Mouse (Mus musculus) cerebellum, adult 2 months (tissue): ENCODE measurements around the gene Nlrp9a. TPM values are rescaled to one million over a fixed set of nuclear protein-coding genes. Genes with fewer than 3 reads are reported as not detected.
"Not testable (repeated sequence)": the region's sequence is repeated elsewhere in the genome, so short reads cannot be mapped to it uniquely, and the experiment has no call there.

Experiments
- DNase-seq, 2 experiments: peaks; one replicate each; pipeline ENCODE4 v3.0.0; 2021
- H3K27ac ChIP-seq: fragments of 200-500 bp; 2 replicates; pipeline ENCODE4 v1.5.1; 2012; ENCODE audit warnings: low read length, control low read depth, inconsistent platforms; ENCODE audit not compliant: insufficient read depth
- H3K27me3 ChIP-seq: fragments of 200-500 bp; 2 replicates; pipeline ENCODE4 v1.6.1; 2012; ENCODE audit warnings: inconsistent platforms, mild to moderate bottlenecking, low read length, moderate library complexity; ENCODE audit not compliant: control insufficient read depth, insufficient read depth
- H3K4me1 ChIP-seq: fragments of 200-500 bp; 2 replicates; pipeline ENCODE4 v1.6.1; 2011; ENCODE audit warnings: low read length; ENCODE audit not compliant: control insufficient read depth, insufficient read depth
- H3K4me3 ChIP-seq: fragments of 200-500 bp; replicated peaks from 2 replicates; pipeline ENCODE3; 2011; ENCODE audit warnings: mild to moderate bottlenecking, low read depth, low read length, control low read depth; ENCODE audit not compliant: insufficient read depth
- CTCF ChIP-seq: fragments of 200-500 bp; IDR thresholded peaks from 2 replicates; pipeline ENCODE4 v1.5.1; 2011; ENCODE audit warnings: low read depth, mild to moderate bottlenecking, control low read depth, low read length, moderate library complexity, borderline replicate concordance; ENCODE audit not compliant: insufficient read depth
- POLR2A ChIP-seq: fragments of 200-500 bp; IDR thresholded peaks from 2 replicates; pipeline ENCODE4 v1.6.1; 2011; ENCODE audit warnings: low read length, control low read depth, borderline replicate concordance; ENCODE audit not compliant: insufficient read depth
- WGBS: fragments of 180-500 bp; shearing (Covaris S2); methylation state at CpG from one replicate; pipeline ENCODE4 v1.1.7; 2018; 5-methylcytosine and 5-hydroxymethylcytosine counted together
- polyA plus RNA-seq: library from polyadenylated mRNA; depleted of rRNA; stranded (reverse); fragments of >200 nt; gene quantifications from 2 replicates; pipeline ENCODE4 v1.2.3, GENCODE M21; 2012; rRNA removed

The Nlrp9a gene
- not detected in 2 replicates for polyA plus RNA-seq

GRCm38 (mm10) chr7:26534723-26535122, at the start of gene Nlrp9a:
Gene Nlrp9a (plus strand): TSS chr7:26535023.
- not testable (repeated sequence) for H3K27me3 ChIP-seq, H3K27ac ChIP-seq, H3K4me1 ChIP-seq, DNase-seq, H3K4me3 ChIP-seq
- 52% methylated on average over 2 of the region's 2 CpGs for WGBS

GRCm38 (mm10) chr7:26489514-26489913, 45.3 kb upstream of the Nlrp9a start:
- H3K27ac ChIP-seq, DNase-seq, H3K27me3 ChIP-seq, H3K4me1 ChIP-seq, H3K4me3 ChIP-seq: not testable (repeated sequence)
- 87% methylated on average over 18 of the region's 18 CpGs for WGBS

GRCm38 (mm10) chr7:26589077-26589476, 54.3 kb downstream of the Nlrp9a start:
- H3K4me1 ChIP-seq = no peaks in the 10 kb centered on the region
- no peak for DNase-seq
- no peaks in the 10 kb centered on the region for H3K27me3 ChIP-seq
- H3K27ac ChIP-seq = no peak overlapping the region
- H3K4me3 ChIP-seq = no peak overlapping the region
- TF ChIP-seq CTCF (no peak), POLR2A (no peak)

GRCm38 (mm10) chr7:26589774-26590173, 55.0 kb downstream of the Nlrp9a start:
- Histone ChIP-seq H3K27ac (no peak overlapping the region), H3K4me1 (no peaks in the 10 kb centered on the region), H3K4me3 (no peak overlapping the region), H3K27me3 (no peaks in the 10 kb centered on the region)
- 50% methylated on average over 1 of the region's 1 CpGs for WGBS
- DNase-seq = no peak
- TF ChIP-seq POLR2A (no peak), CTCF (no peak)

GRCm38 (mm10) chr7:26618364-26618763, 83.5 kb downstream of the Nlrp9a start, which contains the start of gene Vmn1r185:
Gene Vmn1r185 (minus strand): TSS chr7:26618464.
- not testable (repeated sequence) for H3K27ac ChIP-seq, H3K4me1 ChIP-seq, DNase-seq, H3K4me3 ChIP-seq, H3K27me3 ChIP-seq
- 79% methylated on average over 1 of the region's 1 CpGs for WGBS

Other genes with a start within 250 kb of the Nlrp9a start
- not detected in 2 replicates for gene Cyp2a4, start 227.9 kb upstream of the Nlrp9a start, polyA plus RNA-seq
- not detected in 2 replicates for gene Nlrp9c, start 131.3 kb upstream of the Nlrp9a start, polyA plus RNA-seq
- gene Nlrp4a, start 99.9 kb upstream of the Nlrp9a start, polyA plus RNA-seq = not detected in 2 replicates
- not detected in 2 replicates for gene Vmn1r185, start 83.4 kb downstream of the Nlrp9a start, polyA plus RNA-seq
- not detected in 2 replicates for gene Cyp2b23, start 151.4 kb downstream of the Nlrp9a start, polyA plus RNA-seq
- gene Cyp2b19, start 222.1 kb downstream of the Nlrp9a start, polyA plus RNA-seq = not detected in 2 replicates